Mouse (Mus musculus): ENCODE measurements around the gene Tsr2.

The Tsr2 gene

DNA sequence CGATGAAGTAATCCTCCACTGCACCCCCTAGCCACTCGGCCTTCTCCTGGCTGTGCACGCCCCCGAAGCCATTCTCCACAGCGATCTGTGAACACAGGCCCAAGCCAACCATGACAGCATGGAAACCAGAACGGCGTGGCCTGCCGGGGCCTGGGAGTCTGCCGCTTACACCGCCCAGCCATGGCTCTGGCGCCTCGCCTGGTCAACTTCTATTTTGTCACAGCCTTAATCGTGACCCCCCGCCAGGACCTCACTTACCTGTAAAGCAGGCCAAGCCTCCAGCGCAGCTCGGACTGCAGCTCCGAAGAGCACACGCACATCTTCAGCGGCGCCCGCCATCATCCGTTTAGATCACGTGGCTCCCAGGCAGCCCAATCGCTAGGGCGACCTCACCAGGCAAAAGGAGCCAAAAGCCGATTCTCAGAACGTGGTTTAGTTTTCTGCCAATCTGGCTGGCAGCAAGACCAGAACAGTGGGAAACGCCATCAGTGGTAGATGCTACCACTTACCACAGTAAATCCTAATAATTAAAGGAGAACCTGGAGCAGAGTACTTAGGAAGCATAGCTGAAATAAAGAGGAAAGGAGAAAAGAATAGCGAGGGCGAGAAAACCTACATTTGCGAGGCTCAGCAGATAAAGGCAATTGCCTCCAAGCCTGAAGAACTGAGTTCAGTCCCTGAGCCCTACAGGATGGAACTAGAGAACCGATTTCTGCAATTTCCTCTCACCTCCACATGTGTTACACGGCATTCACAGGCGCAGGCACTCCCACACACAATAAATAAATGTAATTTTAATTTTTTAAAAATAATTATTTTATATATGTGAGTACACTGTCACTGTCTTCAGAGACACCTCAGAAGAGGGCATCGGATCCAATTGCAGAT is at the start of gene Tsr2:
Gene Tsr2 (minus strand): TSS at position 373 of the 888 bp plus-strand sequence.
- DNase-seq (ENCODE audit: low spot score in 2 of 2), result peak; percentile 86 to 88

GRCm38 (mm10) chrX:151132785-151133184 is 36.4 kb upstream of the Tsr2 start:
- DNase-seq (ENCODE audit: low spot score in 2 of 2), result no peak

- no peak for DNase-seq (ENCODE audit: low spot score in 2 of 2)
Measured at GRCm38 (mm10) chrX:151130493-151130892, 34.1 kb upstream of the Tsr2 start.

- no peak for DNase-seq (ENCODE audit: low spot score in 2 of 2)
Measured at GRCm38 (mm10) chrX:151123933-151124332, 27.6 kb upstream of the Tsr2 start.

DNA sequence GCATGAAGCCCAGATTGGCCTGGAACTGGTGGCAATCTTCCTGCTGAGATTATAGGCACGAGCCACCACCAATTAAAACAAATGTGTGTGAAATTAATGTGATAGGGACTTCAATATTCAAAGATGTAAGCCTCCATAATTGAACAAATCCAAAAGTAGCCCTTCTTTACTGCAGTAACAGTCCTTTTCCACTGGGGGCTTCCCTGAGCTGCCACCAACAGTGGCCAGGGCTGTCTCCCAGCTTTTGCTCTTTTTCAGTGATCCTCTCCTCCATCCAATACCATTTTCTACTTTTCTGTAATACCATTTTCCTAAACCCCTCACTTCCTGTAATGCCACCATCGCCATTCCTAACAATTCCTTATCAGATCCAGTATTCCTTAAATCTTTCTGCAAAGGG is 21.1 kb upstream of the Tsr2 start:
- DNase-seq (ENCODE audit: low spot score in 2 of 2), result no peak

DNA sequence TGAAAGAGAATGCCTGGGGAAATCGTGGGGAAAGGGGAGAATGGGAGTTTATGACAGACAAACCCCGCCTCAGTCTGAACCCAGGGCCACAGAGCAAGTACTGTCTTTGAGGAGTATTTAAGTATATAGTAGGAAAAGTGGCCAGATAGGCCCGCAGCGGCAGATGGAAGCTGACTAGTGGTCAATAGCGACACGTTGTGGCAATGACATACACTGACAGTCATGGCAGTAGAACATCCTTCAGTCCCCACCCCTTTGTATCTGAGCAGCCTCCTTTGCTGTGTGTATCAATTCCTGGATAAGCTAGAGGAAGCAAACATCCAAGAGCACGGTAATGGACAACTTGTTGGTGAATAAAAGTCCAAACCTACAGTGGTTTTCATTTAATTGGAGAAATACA is 20.5 kb upstream of the Tsr2 start:
- peak; percentile 39 for DNase-seq (ENCODE audit: low spot score in 2 of 2)

DNA sequence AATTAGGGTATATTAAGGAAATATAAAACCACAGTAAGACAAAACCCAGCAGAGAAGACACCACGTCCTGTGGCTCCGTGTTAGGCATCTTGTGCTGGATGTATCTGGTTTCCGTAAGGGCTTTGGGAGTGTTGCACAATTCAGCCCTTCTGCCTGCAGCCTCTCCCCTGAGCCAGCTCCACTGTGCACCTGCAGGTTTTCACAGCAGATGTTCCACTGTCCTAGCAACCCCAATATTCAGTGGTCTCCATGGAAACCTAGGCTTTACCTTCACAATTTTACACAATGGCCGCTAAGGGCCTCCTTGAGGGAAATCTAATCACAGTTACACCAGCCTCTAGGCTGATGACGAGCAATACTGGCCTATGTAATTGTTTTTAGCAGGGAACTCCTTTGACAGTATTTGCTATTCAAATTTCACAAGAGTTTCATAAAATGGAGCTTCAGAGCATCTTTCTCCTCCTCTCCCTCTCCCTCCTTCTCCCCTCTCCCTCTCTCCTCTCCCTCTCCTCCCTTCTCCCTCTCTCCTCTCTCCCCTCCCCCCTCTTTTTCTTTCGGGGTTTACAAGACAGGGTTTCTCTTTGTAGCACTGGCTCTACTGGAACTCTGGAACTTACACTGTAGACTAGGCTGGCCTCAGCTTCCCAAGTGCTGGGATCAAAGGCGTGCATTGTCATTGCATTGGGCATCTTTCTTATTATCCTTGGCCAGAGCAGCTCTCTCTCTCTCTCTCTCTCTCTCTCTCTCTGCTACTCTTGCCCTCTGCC is 11.1 kb upstream of the Tsr2 start:
- no peak for DNase-seq (ENCODE audit: low spot score in 2 of 2)

GRCm38 (mm10) chrX:151087418-151087817 is 8.9 kb downstream of the Tsr2 start:
- DNase-seq (ENCODE audit: low spot score in 2 of 2), result no peak

GRCm38 (mm10) chrX:151085599-151085998 is 10.7 kb downstream of the Tsr2 start:
- no peak for DNase-seq (ENCODE audit: low spot score in 2 of 2)

DNA sequence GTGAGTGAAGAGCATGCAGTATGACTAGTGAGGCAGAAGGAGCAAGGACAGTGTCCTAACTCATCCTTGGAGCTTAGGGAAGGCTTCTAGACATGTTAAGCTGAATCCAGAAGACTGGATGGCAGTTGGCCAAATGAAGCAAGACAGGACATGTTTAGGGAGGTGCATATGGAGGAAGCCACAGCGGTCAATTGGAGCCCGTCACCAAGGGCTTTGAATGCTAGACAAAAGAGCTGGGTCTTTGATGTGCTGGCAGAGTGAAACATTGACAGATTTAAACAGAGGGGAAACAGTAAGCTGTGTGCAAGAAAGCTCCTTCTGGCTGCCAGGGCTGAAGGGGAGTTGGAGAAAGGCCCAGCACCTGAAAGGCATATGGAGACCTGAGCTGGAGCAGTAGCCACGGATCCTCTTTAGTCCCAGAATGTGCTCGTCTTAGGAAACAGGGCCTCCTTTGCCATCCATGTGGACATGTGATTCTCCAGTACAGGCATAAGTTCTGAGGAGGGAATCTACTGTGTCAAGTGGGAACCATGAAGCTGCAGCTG is 19.3 kb downstream of the Tsr2 start:
- no peak for DNase-seq (ENCODE audit: low spot score in 2 of 2)

DNA sequence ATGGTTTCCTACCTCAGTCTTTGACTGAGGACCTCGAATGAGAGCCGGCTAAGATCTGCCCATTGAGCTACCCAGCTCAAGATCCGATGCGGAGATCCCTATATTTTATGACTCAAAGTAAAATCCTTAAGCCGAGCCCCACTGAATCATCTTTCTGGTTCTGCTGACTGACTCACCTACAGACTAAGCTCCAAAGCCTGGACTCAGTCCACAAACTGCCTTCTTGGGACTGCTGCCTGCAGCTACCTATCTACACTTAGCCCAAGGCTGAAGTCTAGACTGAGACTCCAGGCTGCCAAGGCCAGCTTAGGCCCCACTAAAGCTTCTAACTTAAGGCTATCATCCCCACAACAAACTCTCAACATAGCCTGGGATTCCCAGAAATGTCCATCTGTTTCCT is 20.3 kb downstream of the Tsr2 start:
- no peak for DNase-seq (ENCODE audit: low spot score in 2 of 2)

GRCm38 (mm10) chrX:151067876-151068275 is 28.5 kb downstream of the Tsr2 start:
- DNase-seq (ENCODE audit: low spot score in 2 of 2), result peak in 1 of 2 experiments; percentile 27

GRCm38 (mm10) chrX:151066071-151066666 is 30.2 kb downstream of the Tsr2 start:
- no peak for DNase-seq (ENCODE audit: low spot score in 2 of 2)

DNA sequence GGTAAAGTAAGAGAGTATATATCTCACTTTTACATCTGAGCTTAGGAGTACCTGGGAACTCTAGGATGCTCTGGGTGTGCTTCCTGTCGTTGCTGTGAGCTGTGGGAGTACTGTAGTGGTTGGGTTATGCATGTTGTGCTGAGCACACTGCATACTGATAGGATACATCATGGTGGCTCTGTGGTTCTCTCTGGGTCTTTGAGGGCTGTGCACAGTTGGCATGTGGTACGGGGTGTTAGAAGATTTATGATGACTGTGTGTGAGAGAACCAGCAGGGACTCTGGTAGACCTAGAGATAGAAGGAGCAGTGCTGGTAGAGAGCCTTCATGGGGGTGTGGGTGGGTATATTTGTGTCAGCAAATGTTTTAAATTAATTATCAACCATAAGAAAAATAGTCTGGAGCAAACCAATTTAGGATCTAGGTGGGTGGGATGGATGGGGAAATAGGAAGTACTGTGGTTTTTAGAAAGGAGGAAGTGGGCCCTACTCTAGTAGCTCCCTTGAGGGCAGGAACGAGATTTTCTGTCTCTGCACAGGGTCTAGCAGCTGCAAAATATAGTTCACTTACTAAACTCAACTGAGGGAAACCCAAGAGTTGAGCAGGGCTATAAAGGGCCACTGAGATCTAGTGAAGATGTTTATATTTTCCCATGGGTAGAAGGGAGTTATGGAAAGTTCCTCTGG is 34.6 kb downstream of the Tsr2 start:
- no peak for DNase-seq (ENCODE audit: low spot score in 2 of 2)

GRCm38 (mm10) chrX:151059346-151059745 is 37.0 kb downstream of the Tsr2 start:
- DNase-seq (ENCODE audit: low spot score in 2 of 2), result no peak

DNA sequence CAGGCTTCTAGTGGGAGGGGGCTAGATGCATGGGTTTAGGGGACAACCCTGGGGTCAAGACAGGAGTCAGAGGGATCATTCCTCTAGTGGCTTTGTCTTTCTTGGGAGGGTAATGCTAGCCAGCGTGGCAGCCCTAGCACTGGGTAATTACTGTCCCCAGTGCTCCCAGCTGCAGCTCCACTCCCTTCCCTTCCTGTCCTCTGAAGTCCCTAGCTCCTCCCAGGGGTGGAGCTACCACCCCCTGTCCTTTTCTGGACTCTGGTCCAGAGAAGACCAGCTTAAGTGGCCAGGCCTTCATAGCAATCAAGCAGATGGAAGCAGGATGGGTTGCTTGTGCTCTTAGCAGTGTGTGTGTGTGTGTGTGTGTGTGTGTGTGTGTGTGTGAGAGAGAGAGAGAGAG is 40.8 kb downstream of the Tsr2 start:
- no peak for DNase-seq (ENCODE audit: low spot score in 2 of 2)

DNA sequence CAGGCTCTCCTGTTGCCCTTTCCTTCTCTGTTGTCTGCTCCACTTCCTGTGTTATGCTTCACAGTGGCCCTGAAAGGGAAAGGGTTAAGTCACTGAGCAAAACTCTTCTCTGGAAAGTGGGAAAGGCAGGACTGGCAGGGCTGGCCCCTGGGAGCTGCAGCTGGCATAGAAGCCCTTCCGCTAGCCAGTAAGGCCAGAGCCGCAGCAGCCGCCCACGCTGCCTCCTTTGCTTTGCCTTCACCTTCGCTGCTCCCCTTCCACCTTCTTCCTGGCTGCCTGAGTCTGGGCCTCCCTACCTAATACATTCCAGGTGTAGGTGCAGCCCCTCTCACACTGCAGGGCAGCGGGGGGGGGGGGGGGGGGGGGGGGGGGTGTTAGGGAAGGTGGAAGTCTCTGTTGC is 41.9 kb downstream of the Tsr2 start:
- DNase-seq (ENCODE audit: low spot score in 2 of 2), result no peak

GRCm38 (mm10) chrX:151050337-151050736 is 46.0 kb downstream of the Tsr2 start:
- peak; percentile 37 to 49 for DNase-seq (ENCODE audit: low spot score in 2 of 2)

GRCm38 (mm10) chrX:151049661-151050215 is 46.6 kb downstream of the Tsr2 start:
- DNase-seq (ENCODE audit: low spot score in 2 of 2), result no peak

DNA sequence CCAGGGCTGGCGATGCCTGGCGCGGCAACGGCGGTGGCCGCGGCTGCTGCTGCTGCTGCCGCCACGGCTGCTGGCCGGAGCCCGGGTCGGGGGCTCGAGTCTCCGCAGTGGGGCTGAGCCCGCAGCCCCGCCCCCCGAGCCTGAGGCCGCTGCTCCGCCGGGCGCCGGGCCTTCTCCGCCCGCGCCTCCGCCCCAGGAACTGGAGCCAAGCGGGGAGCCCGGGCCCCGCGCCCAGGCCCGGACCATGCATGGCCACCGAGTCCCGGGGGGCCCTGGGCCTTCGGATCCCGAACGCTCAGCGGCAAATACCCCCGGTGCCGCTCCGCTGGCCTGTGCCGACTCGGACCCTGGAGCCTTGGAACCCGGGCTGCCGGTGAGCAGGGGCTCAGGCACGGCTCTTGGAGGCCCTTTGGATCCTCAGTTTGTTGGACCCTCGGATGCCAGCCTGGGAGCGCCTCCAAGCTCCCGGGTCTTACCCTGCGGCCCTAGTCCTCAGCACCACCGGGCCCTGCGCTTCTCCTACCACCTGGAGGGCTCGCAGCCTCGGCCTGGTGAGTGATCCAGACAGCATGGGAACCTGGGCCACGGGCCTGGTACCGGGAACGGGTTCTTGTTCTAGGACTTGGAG is 48.8 kb downstream of the Tsr2 start:
- peak in 1 of 2 experiments; percentile 40 for DNase-seq (ENCODE audit: low spot score in 2 of 2)

Data from right cerebral cortex, postnatal 10 days (tissue).